Mouse (Mus musculus): ENCODE data around the gene Ano1.

The Ano1 gene

DNA sequence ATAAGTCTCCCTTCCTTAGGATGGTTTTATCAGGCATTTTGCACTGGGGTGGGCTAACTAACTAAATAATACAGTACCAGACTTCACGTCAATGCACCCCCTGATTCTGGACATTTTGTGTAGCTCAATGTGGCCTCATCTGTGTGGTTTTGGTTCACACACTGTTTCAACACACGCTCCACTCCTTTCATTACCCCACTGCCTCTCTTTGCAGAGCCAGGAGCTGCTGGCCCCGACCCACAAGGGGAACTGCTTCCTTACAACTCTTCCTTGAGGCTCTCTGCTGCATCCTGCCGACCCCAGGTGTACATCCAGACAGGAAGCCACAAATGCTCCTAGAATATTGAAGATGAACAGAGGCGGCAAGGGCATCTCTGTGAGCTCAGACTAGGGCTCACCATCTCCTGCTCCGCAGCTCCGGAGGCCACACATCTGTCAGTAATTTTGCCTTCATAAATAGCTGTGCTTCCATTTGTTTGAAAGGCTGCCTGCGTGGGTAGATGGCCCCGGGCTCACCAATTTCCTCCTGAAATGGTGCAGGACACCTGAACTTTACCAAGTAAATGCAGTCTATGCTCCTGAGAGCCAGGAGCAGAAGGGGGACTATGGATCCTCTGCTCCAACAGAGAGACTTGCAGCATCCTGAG, 17.8 kb upstream of the Ano1 start:
- ATAC-seq (ENCODE audit: insufficient number of reproducible peaks, low FRiP score, low TSS enrichment) = no peak

- ATAC-seq (ENCODE audit: insufficient number of reproducible peaks, low FRiP score, low TSS enrichment) = no peak
These were observed 17.1 kb upstream of the Ano1 start for GRCm38 (mm10) chr7:144768845-144769244.

DNA sequence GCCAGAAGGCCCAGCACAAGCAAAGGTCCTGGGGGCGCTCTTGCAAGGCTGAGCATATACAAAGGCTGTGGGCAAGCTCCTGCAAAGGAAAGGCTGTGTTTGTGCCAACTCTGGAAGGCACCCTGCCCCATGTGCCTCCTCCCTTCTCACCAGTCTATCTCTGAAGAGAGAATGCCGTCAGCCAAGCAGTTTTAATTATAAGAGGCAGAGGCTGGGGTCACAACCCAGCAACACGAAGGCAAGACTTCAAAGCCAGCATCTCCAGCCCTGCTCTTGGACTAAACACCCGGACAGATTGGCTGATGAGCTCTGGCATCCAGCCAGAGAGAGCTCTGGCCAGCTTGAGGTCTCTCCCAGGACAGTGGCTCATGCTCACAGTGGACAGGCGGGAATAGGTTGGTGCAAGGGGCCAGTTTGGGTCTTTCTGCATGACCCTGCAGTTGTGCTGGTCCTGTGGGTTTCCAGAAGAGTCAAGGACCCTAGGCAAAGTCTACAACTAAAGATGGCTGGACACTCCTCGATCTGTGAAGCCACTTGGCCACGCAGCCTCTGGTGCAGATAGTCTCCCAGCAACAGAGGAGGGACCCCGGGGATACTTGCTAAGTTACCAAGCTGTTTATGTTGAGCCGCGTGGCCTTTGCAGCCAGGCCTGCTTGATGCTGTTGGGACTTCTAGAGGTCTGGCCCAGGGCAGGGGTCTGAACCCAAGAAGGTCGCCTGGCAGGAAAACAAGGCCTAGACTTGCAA, 12.9 kb upstream of the Ano1 start:
- peak; percentile 78 for ATAC-seq (ENCODE audit: insufficient number of reproducible peaks, low FRiP score, low TSS enrichment)

GRCm38 (mm10) chr7:144764013-144764412, 12.2 kb upstream of the Ano1 start:
- ATAC-seq (ENCODE audit: insufficient number of reproducible peaks, low FRiP score, low TSS enrichment) = no peak

- ATAC-seq (ENCODE audit: insufficient number of reproducible peaks, low FRiP score, low TSS enrichment) = no peak
These were observed 10.9 kb upstream of the Ano1 start for GRCm38 (mm10) chr7:144762496-144763235.

- no peak for ATAC-seq (ENCODE audit: insufficient number of reproducible peaks, low FRiP score, low TSS enrichment)
These were observed 8.5 kb upstream of the Ano1 start for GRCm38 (mm10) chr7:144760228-144760627.

GRCm38 (mm10) chr7:144759455-144759854, 7.7 kb upstream of the Ano1 start:
- no peak for ATAC-seq (ENCODE audit: insufficient number of reproducible peaks, low FRiP score, low TSS enrichment)

DNA sequence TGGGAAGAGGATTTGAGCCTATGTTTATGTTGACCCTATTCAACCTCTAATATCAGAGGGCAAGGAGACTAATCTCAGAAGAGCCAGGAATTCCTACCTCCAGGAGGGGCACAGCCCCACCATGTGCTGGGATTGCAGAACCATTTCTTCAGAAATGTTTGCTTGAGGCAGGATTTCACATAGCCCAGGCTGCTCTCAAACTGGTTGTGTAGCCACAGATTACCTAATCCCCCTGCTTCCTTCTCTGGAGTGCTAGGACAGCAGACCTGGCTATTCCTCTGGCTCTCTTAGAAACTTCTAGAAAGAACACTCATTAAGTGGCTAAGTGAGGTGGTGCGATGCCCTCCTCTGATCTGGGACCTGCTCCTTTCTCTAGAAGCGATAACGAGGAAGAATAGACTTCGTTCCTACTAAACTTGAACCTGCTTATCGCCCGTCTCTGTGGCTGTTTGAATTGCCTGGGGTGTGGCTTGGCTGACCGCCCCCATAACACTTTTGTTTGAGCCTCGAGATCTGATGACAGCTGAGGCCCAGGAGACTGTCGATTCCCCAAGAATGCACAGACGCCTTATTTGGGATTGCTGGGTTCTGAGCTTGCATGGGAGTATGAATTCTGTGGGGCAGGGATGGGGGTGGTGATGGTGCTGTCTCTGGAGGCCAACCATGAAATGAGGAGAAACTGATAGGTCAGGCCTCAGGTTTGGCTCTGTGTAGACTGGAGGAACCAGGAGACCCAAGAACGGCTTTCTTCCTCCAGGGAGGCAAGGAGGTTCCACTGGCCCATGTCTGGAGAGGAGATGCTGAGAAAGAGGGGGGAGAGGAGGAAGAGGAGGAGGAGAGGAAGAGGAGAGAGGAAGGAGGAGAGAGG, 4.0 kb upstream of the Ano1 start:
- ATAC-seq (ENCODE audit: insufficient number of reproducible peaks, low FRiP score, low TSS enrichment) = no peak

GRCm38 (mm10) chr7:144754722-144755121, 2.9 kb upstream of the Ano1 start:
- no peak for ATAC-seq (ENCODE audit: insufficient number of reproducible peaks, low FRiP score, low TSS enrichment)

DNA sequence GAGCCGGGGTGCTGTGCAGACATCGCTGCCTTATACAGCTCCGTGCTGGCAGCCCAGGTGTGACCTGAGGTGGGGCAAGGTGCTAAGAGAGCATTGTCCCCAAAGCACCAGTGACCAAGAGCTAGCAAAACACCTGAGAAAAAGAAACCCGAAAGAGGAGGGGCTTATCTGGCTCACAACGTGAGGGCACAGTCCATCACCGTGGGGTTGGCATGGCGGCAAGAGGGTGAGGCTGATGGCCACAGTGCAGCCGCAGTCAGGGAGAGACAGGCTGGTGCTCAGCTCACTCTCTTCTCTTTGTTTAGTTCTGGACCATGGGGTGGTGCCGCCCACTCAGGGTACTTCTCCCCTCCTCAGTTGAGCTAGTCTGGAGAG, 1.9 kb upstream of the Ano1 start:
- no peak for ATAC-seq (ENCODE audit: insufficient number of reproducible peaks, low FRiP score, low TSS enrichment)

GRCm38 (mm10) chr7:144752919-144753656, 1.3 kb upstream of the Ano1 start:
- no peak for ATAC-seq (ENCODE audit: insufficient number of reproducible peaks, low FRiP score, low TSS enrichment)

- no peak for ATAC-seq (ENCODE audit: insufficient number of reproducible peaks, low FRiP score, low TSS enrichment)
These were observed 4.0 kb downstream of the Ano1 start for GRCm38 (mm10) chr7:144747756-144748155.

GRCm38 (mm10) chr7:144746466-144746865, 5.3 kb downstream of the Ano1 start:
- no peak for ATAC-seq (ENCODE audit: insufficient number of reproducible peaks, low FRiP score, low TSS enrichment)

DNA sequence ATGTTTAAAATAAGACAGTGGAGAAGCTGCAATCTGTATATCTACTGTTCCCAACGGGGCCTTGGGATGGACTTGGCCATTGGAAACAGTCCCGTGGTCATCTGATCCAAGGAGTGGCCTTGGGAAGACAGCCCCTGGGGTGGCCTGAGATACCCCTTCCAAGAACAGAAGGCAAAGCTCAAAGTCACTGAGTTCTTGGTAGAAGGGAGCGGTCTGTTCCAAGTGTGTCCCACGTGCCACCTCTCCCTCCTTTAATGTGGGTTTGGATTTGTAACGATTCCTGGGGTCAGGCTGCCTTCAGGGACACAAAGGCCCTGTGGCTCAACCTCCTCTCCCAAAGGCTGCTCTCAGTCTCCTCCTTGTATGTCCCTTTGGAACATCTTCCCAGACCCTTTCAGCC, 7.9 kb downstream of the Ano1 start:
- ATAC-seq (ENCODE audit: insufficient number of reproducible peaks, low FRiP score, low TSS enrichment) = no peak

- no peak for ATAC-seq (ENCODE audit: insufficient number of reproducible peaks, low FRiP score, low TSS enrichment)
These were observed 11.1 kb downstream of the Ano1 start for GRCm38 (mm10) chr7:144740643-144741042.

- no peak for ATAC-seq (ENCODE audit: insufficient number of reproducible peaks, low FRiP score, low TSS enrichment)
These were observed 12.0 kb downstream of the Ano1 start for GRCm38 (mm10) chr7:144739810-144740209.

DNA sequence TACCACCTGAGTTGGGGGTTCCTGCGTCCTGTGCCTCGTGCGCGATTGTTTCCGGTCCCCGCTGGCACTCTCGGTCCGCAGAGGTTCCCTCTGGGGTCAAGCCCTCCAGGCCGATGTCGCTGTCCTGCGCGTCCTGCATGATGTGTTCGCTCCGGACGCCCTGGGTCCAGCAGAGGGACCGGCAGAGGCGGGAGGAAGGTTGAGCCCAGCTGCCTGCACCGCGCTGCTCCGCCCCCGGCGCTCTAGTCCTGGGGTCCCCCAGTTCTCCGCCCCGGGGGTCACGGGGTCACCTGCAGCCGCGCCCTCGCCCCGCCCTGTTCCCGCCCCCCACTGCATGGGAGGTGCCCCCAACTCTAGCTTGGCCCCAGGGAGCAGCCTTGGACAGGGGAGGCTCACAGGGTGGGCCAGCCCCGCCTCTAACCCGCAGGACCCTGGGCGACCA, 13.4 kb downstream of the Ano1 start:
- ATAC-seq (ENCODE audit: insufficient number of reproducible peaks, low FRiP score, low TSS enrichment) = no peak

- ATAC-seq (ENCODE audit: insufficient number of reproducible peaks, low FRiP score, low TSS enrichment) = no peak
These were observed 19.9 kb downstream of the Ano1 start for GRCm38 (mm10) chr7:144731897-144732291.

DNA sequence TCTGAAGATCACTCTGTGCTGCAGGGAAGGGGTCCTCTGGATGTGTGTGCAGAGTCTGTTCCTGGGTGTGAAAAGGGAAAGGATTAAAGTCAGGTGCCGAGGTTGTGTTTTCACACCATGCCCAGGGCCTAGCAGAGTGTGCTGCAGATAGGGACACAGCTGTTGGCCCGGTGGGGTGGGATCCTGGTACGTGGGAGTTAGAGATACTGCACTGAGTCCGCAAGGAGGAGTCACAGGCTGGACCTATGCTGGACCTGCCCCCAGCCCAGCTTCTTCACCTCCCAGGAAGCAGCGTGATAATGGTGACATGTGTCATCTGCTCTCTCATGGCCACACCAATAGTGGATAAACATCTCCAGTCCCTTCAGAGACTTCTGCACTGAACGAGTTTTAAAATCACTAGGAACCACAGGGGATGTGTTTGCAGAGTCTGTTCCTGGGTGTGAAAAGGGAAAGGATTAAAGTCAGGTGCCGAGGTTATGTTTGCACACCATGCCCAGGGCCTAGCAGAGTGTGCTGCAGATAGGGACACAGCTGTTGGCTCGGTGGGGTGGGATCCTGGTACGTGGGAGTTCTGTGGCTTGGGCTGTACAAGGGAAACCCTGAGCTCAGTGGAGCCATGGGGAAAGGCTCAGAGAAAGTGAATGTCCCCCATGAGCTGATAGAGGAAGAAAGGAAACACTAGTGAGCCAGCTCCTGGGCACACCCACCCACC, 20.4 kb downstream of the Ano1 start:
- ATAC-seq (ENCODE audit: insufficient number of reproducible peaks, low FRiP score, low TSS enrichment) = no peak

Measured in cerebellum, adult (tissue).